Mouse (Mus musculus): ENCODE results near the gene Snap47. TPM values are rescaled to one million over a fixed set of nuclear protein-coding genes. Genes with fewer than 3 reads are reported as not detected.

Snap47 gene
- polyA plus RNA-seq (2014; fragmentation: Illumina TruSeq; extraction: RNeasy Lipid Tissue Mini Kit (QIAGEN cat#74804); ENCODE audit: low read depth, low replicate concordance) = 46.1 TPM

DNA sequence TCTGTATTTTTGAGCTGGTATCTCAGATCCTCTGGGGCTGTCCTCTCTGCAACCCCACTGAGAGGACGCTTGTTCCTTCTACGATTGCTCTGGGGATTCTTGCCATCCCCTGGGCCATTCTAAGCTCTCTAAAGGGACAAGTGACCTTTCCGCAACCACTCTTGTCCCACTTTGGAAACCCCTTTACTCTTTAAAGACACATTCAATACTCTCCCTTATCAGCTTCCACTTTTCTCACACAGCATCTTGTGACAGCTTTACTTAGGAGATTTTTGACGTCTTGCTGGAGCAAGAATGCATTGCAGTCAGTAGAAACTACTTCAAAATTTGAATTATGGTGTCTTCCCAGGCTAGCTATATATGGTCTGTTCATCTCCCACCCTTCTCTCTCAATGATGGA is at the start of gene Snap47:
Snap47 (minus strand) TSS at position 101 of the 400 bp plus-strand sequence.

DNA sequence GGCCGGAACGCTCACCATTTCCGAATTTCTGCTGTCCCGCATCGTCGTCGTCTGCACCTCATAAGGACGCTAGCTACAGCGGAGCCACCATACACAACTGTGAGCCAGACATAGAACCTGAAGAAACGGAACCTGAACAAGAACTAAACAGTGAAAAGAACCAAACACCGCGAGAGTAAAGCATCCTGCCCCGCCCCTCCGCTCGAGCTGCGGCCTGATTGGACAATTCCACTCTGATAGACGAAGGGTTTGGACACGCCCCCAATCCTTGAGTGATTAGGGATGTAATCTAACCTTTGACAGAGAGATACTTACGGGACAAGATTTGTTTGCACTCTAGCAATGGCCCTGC is 21.3 kb upstream of the Snap47 start, which contains the start of gene Zfp867:
Zfp867 (minus strand) TSS at position 149 of the 352 bp plus-strand sequence.

DNA sequence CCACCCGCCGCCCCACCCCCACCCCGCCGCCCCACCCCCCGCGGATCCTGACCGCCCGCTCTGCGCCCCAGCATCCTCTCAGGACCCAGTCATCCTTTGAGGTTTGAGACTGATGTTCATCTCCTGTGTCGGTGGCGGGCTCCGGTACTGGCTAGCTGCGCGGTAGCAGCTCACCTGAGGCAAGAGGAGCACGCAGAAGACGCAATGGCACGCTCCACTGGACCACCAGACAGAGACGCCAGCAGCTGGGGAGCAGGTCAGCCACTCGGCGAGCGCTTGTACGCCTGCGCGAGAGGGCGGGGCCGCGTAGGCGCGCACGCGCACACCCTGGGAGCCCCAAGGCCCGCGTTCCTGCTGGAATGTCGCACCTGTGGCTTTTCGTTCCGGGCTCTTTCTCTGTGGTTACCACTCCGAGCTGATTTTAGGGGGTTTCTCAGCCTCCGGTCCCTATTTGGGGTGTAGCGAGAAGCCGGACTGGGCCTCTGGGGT is 1.2 kb downstream of the Snap47 start, which contains the start of gene Jmjd4:
Jmjd4 (plus strand) TSS at position 305 of the 489 bp plus-strand sequence.

DNA sequence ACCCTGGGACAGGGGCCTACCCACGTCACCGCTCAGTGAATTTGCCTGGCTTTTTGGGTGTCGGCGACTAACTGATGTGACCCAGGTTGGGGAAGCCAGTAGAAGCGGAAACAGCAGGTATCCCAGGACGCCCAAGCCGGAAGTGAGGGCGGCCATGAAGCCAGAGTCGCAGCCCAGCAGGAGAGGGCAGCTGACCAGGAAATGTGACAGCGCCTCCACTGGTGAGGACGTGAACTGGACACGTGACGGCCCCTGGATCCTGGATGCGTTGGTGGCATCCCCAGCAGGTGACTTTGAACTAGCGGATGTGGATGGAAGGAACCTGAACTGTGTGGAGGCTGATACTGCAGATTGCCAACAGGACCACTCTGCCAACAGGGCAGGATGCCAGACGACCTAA is 75.5 kb downstream of the Snap47 start, which contains the start of gene Prss38:
Prss38 (minus strand) TSS at position 183 of the 400 bp plus-strand sequence.

Other genes starting within 250 kb of the Snap47 start
- 135 TPM for gene Mrpl55, start 248.7 kb downstream of the Snap47 start, polyA plus RNA-seq (2014; fragmentation: Illumina TruSeq; extraction: RNeasy Lipid Tissue Mini Kit (QIAGEN cat#74804); ENCODE audit: low read depth, low replicate concordance)
- 11.9 TPM for gene 2310033P09Rik, start 242.9 kb downstream of the Snap47 start, polyA plus RNA-seq (2014; fragmentation: Illumina TruSeq; extraction: RNeasy Lipid Tissue Mini Kit (QIAGEN cat#74804); ENCODE audit: low read depth, low replicate concordance)
- 279 TPM for gene Arf1, start 222.9 kb downstream of the Snap47 start, polyA plus RNA-seq (2014; fragmentation: Illumina TruSeq; extraction: RNeasy Lipid Tissue Mini Kit (QIAGEN cat#74804); ENCODE audit: low read depth, low replicate concordance)
- gene Wnt3a, start 160.4 kb downstream of the Snap47 start, polyA plus RNA-seq (2014; fragmentation: Illumina TruSeq; extraction: RNeasy Lipid Tissue Mini Kit (QIAGEN cat#74804); ENCODE audit: low read depth, low replicate concordance) = not detected
- gene Wnt9a, start 144.3 kb downstream of the Snap47 start, polyA plus RNA-seq (2014; fragmentation: Illumina TruSeq; extraction: RNeasy Lipid Tissue Mini Kit (QIAGEN cat#74804); ENCODE audit: low read depth, low replicate concordance) = 4.0 TPM
- not detected for gene Prss38, start 75.5 kb downstream of the Snap47 start, polyA plus RNA-seq (2014; fragmentation: Illumina TruSeq; extraction: RNeasy Lipid Tissue Mini Kit (QIAGEN cat#74804); ENCODE audit: low read depth, low replicate concordance)
- gene Jmjd4, start 1.1 kb downstream of the Snap47 start, polyA plus RNA-seq (2014; fragmentation: Illumina TruSeq; extraction: RNeasy Lipid Tissue Mini Kit (QIAGEN cat#74804); ENCODE audit: low read depth, low replicate concordance) = 11.3 TPM
- 6.1 TPM for gene Zfp867, start 21.3 kb upstream of the Snap47 start, polyA plus RNA-seq (2014; fragmentation: Illumina TruSeq; extraction: RNeasy Lipid Tissue Mini Kit (QIAGEN cat#74804); ENCODE audit: low read depth, low replicate concordance)
- 12.2 TPM for gene Zkscan17, start 75.6 kb upstream of the Snap47 start, polyA plus RNA-seq (2014; fragmentation: Illumina TruSeq; extraction: RNeasy Lipid Tissue Mini Kit (QIAGEN cat#74804); ENCODE audit: low read depth, low replicate concordance)
- gene Nlrp3, start 90.4 kb upstream of the Snap47 start, polyA plus RNA-seq (2014; fragmentation: Illumina TruSeq; extraction: RNeasy Lipid Tissue Mini Kit (QIAGEN cat#74804); ENCODE audit: low read depth, low replicate concordance) = 0.37 TPM
- not detected for gene Olfr222, start 125.0 kb upstream of the Snap47 start, polyA plus RNA-seq (2014; fragmentation: Illumina TruSeq; extraction: RNeasy Lipid Tissue Mini Kit (QIAGEN cat#74804); ENCODE audit: low read depth, low replicate concordance)
- gene Olfr223, start 142.1 kb upstream of the Snap47 start, polyA plus RNA-seq (2014; fragmentation: Illumina TruSeq; extraction: RNeasy Lipid Tissue Mini Kit (QIAGEN cat#74804); ENCODE audit: low read depth, low replicate concordance) = not detected
- 108 TPM for gene Mprip, start 210.1 kb upstream of the Snap47 start, polyA plus RNA-seq (2014; fragmentation: Illumina TruSeq; extraction: RNeasy Lipid Tissue Mini Kit (QIAGEN cat#74804); ENCODE audit: low read depth, low replicate concordance)